Mouse (Mus musculus) intestine, embryonic 16.5 days (tissue): ENCODE results near the gene Pigl. TPM values are rescaled to one million over a fixed set of nuclear protein-coding genes. Genes with fewer than 3 reads are reported as not detected.
A peak's percentile ranks its signal among the peaks of the same experiment; 100 is the strongest.

Experiments
- ATAC-seq: fragments of 200-750 bp; cut with Nextera tagmentation; 2 replicates; pipeline ENCODE4 v1.8.0; 2017; ENCODE audit warnings: moderate TSS enrichment, moderate library complexity
- H3K27ac ChIP-seq: fragments of 300-500 bp; sonication (generic); 2 replicates; pipeline ENCODE4 v1.5.1; 2014; ENCODE audit warnings: mild to moderate bottlenecking, low read length
- H3K27me3 ChIP-seq: fragments of 300-500 bp; sonication (generic); replicated peaks from 2 replicates; pipeline ENCODE4 v1.6.1; 2014; ENCODE audit warnings: low read length, control low read depth, mixed read lengths; ENCODE audit not compliant: control insufficient read depth, insufficient read depth
- H3K36me3 ChIP-seq: fragments of 300-500 bp; sonication (generic); 2 replicates; pipeline ENCODE4 v1.6.1; 2014; ENCODE audit warnings: low read length, control low read depth; ENCODE audit not compliant: control insufficient read depth, insufficient read depth
- H3K4me1 ChIP-seq: fragments of 300-500 bp; sonication (generic); 2 replicates; pipeline ENCODE4 v1.6.1; 2014; ENCODE audit warnings: low read length, control low read depth, mixed read lengths; ENCODE audit not compliant: control insufficient read depth, insufficient read depth
- H3K4me2 ChIP-seq: fragments of 300-500 bp; sonication (generic); 2 replicates; pipeline ENCODE4 v1.6.1; 2014; ENCODE audit warnings: low read depth, low read length, control low read depth
- H3K4me3 ChIP-seq: fragments of 300-500 bp; sonication (generic); 2 replicates; pipeline ENCODE4 v1.5.1; 2014; ENCODE audit warnings: mild to moderate bottlenecking, low read length
- H3K9ac ChIP-seq: fragments of 300-500 bp; sonication (generic); 2 replicates; pipeline ENCODE4 v1.6.1; 2014; ENCODE audit warnings: low read depth, low read length
- H3K9me3 ChIP-seq: fragments of 300-500 bp; sonication (generic); 2 replicates; pipeline ENCODE4 v1.6.1; 2016; ENCODE audit warnings: low read length, control low read depth; ENCODE audit not compliant: control insufficient read depth
- WGBS: fragments of 180-500 bp; shearing (Covaris S2); extraction: QIAGEN DNeasy Blood & Tissue Kit; methylation state at CpG from one replicate; pipeline ENCODE4 v1.1.7; 2014; 5-methylcytosine and 5-hydroxymethylcytosine counted together
- polyA plus RNA-seq: library from polyadenylated mRNA; unstranded; fragments of >200 nt; fragmentation: Nextera tagmentation; extraction: Ambion mirVana; gene quantifications from 2 replicates; pipeline ENCODE4 v1.2.1, GENCODE M21; 2015

The Pigl gene
- 11.8 and 12.7 TPM in 2 replicates for polyA plus RNA-seq

DNA sequence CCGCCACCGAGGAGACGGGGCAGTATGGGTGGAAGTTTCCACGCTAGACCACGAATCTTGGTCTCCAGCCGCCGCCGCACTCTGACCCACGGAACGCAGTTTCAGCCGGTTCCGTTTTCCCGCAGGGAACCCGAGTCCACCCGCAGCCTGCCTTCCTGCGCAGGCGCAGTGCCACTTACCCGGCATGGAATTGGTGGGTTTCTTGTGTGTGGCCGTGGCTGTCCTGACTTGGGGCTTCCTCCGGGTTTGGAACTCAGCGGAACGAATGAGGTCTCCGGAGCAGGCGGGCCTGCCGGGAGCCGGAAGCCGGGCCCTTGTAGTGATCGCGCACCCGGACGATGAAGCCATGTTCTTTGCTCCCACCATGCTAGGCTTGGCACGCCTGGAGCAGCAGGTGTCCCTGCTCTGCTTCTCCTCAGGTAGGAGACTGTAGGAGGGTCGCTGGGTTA is at the start of gene Pigl, which contains the start of gene Ncor1:
Pigl (plus strand) TSS at position 185 of the 449 bp plus-strand sequence.
Ncor1 (minus strand) TSS at position 266 of the 449 bp plus-strand sequence.
- peak; percentile 59 for ATAC-seq

DNA sequence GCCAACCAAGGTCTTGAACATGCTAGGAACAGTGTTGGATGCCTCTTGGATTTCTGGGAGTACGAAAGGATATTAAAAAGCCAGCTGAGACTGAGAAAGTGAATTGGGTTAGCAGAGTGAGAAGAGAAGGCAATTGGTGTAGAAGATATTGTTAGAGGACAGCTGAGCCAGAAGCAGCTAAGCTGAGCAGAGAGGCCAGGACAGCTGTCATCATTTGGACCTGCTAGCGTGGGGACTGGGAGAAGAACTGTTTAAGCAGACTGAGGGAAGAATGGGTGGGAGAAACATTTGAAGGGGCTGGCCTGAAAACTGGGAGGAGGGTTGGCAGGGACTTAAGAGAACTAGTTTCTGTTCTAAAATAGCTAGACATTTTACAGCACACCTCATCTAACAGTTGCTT is 49.4 kb upstream of the Pigl start:
- H3K27me3 ChIP-seq: no peaks in the 10 kb centered on the region
- no peak overlapping the region for H3K4me3 ChIP-seq
- H3K9ac ChIP-seq: no peak overlapping the region
- 88% methylated on average over 2 of the region's 2 CpGs for WGBS
- H3K4me1 ChIP-seq: no peaks in the 10 kb centered on the region
- no peak overlapping the region for H3K4me2 ChIP-seq
- no peaks in the 10 kb centered on the region for H3K36me3 ChIP-seq
- H3K9me3 ChIP-seq: no peaks in the 10 kb centered on the region
- ATAC-seq: no peak
- H3K27ac ChIP-seq: no peak overlapping the region

More for the DNA sequence above, at the start of gene Pigl, which contains the start of gene Ncor1:
- no peaks in the 10 kb centered on the region for H3K36me3 ChIP-seq
- H3K4me1 ChIP-seq: peaks cover 5% of the 10 kb centered on the region
- no peaks in the 10 kb centered on the region for H3K9me3 ChIP-seq
- peak within 1 kb of the TSS; percentile 81 for H3K4me2 ChIP-seq
- H3K9ac ChIP-seq: peak within 1 kb of the TSS; percentile 99
- peak within 1 kb of the TSS; percentile 99 for H3K27ac ChIP-seq
- H3K4me3 ChIP-seq: peak within 1 kb of the TSS; percentile 95
- WGBS: under 1% methylated on average over 33 of the region's 33 CpGs
- H3K27me3 ChIP-seq: no peaks in the 10 kb centered on the region

DNA sequence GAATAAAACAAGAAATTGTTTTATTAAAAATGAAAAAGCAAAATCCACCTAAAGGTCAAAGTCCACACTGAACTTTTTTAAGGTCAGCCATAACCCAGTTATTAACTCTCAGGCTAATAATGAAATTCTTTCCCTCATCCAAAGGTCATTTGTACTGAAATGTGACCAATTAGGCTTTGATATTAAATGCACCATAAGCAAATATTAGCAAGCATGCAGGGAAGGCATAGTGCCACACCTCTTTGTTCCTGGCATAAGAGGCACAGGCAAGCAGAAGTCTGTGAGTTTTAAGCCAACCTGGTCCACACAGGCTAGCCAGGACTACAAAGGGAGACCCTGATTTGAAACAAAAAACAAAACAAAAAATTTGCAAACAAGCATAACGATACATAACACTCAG is 48.6 kb upstream of the Pigl start:
- 96% methylated on average over 1 of the region's 1 CpGs for whole genome bisulfite sequencing
- Histone ChIP-seq H3K4me3 (no peak overlapping the region), H3K36me3 (no peaks in the 10 kb centered on the region), H3K9me3 (no peaks in the 10 kb centered on the region), H3K27ac (no peak overlapping the region), H3K9ac (no peak overlapping the region), H3K4me1 (no peaks in the 10 kb centered on the region), H3K4me2 (no peak overlapping the region), H3K27me3 (no peaks in the 10 kb centered on the region)
- no peak for ATAC-seq

DNA sequence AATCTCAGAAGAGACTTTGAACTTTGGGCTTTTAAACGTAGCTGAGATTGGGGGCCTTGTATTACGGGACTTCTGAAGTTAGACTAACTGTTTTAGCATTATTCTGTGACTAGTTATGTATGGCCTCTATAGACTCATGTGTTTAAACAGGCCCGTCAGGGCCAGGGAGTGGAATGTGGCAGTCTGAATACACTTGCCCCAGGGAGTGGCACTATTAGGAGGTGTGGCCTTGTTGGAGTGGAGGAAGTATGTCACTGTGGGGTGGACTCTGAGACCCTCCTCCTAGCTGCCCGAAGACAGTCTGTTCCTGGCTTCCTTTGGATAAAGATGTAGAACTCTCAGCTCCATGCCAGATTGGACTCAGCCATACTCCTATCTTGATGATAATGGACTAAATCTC is 43.2 kb upstream of the Pigl start:
- H3K4me2 ChIP-seq: no peak overlapping the region
- WGBS: 86% methylated on average over 4 of the region's 4 CpGs
- no peaks in the 10 kb centered on the region for H3K27me3 ChIP-seq
- no peak overlapping the region for H3K4me3 ChIP-seq
- ATAC-seq: no peak
- no peak overlapping the region for H3K9ac ChIP-seq
- H3K27ac ChIP-seq: no peak overlapping the region
- no peaks in the 10 kb centered on the region for H3K4me1 ChIP-seq
- H3K36me3 ChIP-seq: peaks cover 10% of the 10 kb centered on the region; the same call in 1 of the 2 replicates
- H3K9me3 ChIP-seq: no peaks in the 10 kb centered on the region

DNA sequence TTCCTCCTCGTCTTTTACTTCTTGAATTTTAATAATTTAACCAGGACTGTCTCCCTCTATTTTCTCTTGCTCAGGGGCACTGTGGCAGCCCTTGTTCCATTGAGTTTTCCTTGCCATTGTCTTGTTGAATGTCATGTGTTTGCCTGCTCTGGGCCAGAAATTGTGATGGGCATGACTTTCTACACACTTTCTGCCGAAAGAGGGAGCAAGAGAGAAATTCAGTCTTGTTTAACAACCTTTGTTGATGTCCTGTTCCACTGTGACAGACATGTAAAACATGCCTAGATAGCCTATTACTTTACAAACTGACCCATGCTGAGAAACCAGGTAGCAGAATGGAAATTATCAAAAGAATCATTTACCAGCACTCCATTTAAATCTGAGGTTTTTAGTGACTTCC is 33.7 kb upstream of the Pigl start:
- Histone ChIP-seq H3K4me1 (no peaks in the 10 kb centered on the region), H3K27me3 (no peaks in the 10 kb centered on the region), H3K4me3 (no peak overlapping the region), H3K9ac (no peak overlapping the region), H3K36me3 (0 out of 2 replicates have a peak, but pooled peaks cover 3% of the 10 kb centered on the region), H3K9me3 (no peaks in the 10 kb centered on the region), H3K27ac (no peak overlapping the region), H3K4me2 (no peak overlapping the region)
- no peak for ATAC-seq
- 79% methylated on average over 2 of the region's 2 CpGs for WGBS

DNA sequence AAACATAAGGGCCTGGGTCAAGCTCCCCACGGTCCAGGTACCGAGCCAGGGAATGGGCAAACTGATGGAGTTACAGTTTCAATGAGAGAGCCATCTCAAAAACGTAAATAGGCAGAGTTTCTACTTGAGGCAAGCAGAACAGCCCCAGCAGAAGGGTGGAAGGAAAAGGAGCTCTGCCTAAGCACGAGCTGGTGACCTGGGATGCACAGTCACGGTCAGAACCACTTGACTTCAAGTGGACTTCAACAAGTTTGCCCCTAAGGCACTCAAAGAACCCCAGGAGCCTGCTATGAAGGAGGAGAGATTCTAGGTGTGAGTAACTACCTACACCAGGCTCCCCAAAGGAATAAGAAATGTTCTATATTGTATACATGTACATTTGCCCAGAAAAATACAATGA is 32.0 kb upstream of the Pigl start:
- Histone ChIP-seq H3K36me3 (0 out of 2 replicates have a peak, but pooled peaks cover 2% of the 10 kb centered on the region), H3K4me2 (no peak overlapping the region), H3K27me3 (no peaks in the 10 kb centered on the region), H3K4me3 (no peak overlapping the region), H3K27ac (no peak overlapping the region), H3K9me3 (no peaks in the 10 kb centered on the region), H3K4me1 (no peaks in the 10 kb centered on the region), H3K9ac (no peak overlapping the region)
- no peak for ATAC-seq
- WGBS: 87% methylated on average over 5 of the region's 5 CpGs

DNA sequence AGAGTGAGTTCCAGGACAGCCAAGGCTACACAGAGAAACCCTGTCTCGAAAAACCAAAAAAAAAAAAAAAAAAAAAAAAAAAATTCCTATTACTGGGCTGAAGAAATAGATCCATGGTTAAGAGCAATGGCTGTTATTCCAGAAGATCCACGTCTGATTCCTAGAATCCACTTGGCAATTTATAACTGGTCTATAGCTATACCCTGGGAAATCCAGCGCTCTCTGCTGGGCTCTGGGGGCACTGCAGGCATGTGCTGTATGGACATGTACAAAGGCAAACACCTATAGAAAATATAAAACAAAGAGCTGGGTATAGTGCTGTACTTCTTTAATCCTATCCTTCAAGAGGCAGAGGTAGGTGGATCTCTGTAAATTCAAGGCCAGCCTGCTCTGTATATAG is 31.2 kb upstream of the Pigl start:
- Histone ChIP-seq H3K4me3 (no peak overlapping the region), H3K27ac (no peak overlapping the region), H3K4me1 (no peaks in the 10 kb centered on the region), H3K4me2 (no peak overlapping the region), H3K9me3 (no peaks in the 10 kb centered on the region), H3K27me3 (no peaks in the 10 kb centered on the region), H3K9ac (no peak overlapping the region), H3K36me3 (0 out of 2 replicates have a peak, but pooled peaks cover 2% of the 10 kb centered on the region)
- WGBS: 82% methylated on average over 2 of the region's 3 CpGs
- ATAC-seq: no peak

DNA sequence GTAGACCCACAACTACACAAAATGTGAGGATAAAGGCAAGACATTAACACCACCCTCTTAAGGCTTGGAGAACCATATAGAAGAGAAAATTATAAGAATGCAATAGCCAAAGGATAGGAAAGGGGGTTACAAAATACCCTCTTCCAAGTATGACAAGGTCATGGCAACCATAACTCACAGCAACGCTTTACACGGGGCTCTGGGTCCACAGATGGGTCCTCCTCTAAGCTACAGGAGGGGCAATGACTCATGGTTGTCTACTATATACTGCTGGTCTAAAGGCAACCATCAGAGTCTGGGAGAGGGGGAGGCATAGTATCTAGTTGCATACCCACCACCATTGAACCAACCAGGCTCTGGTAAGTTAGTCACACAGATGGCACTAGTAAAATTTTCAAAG is 26.0 kb upstream of the Pigl start:
- H3K4me3 ChIP-seq: no peak overlapping the region
- H3K27me3 ChIP-seq: no peaks in the 10 kb centered on the region
- WGBS: 89% methylated on average over 2 of the region's 2 CpGs
- H3K4me1 ChIP-seq: no peaks in the 10 kb centered on the region
- no peaks in the 10 kb centered on the region for H3K9me3 ChIP-seq
- no peak for ATAC-seq
- no peak overlapping the region for H3K4me2 ChIP-seq
- H3K27ac ChIP-seq: no peak overlapping the region
- H3K9ac ChIP-seq: no peak overlapping the region
- H3K36me3 ChIP-seq: peaks cover 2% of the 10 kb centered on the region; the same call in 1 of the 2 replicates

DNA sequence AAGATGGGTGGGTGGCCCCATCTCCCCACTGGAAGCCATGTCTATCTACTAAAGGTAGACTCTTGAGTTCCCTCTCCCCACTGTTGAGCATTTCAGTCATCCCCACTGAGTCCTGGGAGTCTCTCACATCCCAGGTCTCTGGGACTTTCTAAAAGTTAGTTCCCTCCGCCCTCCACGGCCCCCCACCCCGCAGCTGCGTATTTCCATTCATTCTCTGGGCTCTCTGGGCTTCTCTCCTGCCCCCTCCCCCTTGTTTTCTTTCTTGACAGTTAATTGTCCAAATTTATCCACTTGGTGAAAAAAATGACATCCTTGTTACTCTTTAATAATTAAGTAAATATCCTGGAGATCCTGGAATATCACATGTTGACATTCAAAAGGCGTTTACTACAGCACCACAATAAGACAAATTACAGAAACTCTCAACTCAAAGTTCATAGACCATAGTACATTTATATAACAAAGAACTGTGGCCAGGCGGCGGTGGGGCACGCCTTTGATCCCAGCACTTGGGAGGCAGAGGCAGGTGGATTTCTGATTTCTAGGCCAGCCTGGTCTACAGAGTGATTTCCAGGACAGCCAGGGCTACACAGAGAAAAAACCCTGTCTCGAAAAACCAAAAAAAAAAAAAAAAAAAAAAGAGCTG is 17.5 kb upstream of the Pigl start:
- 92% methylated on average over 9 of the region's 9 CpGs for WGBS

More for the DNA sequence above, 17.5 kb upstream of the Pigl start:
- no peak for ATAC-seq
- H3K4me1 ChIP-seq: no peaks in the 10 kb centered on the region
- H3K4me3 ChIP-seq: no peak overlapping the region
- H3K27ac ChIP-seq: no peak overlapping the region
- H3K9ac ChIP-seq: no peak overlapping the region
- no peaks in the 10 kb centered on the region for H3K27me3 ChIP-seq
- H3K36me3 ChIP-seq: no peaks in the 10 kb centered on the region; the same call in 1 of the 2 replicates
- H3K4me2 ChIP-seq: no peak overlapping the region
- no peaks in the 10 kb centered on the region for H3K9me3 ChIP-seq
